Mouse (Mus musculus): ENCODE data around the gene Reg3d. TPM values are rescaled to one million over a fixed set of nuclear protein-coding genes. Genes with fewer than 3 reads are reported as not detected.

The Reg3d gene
- polyA plus RNA-seq (2017; shearing (Covaris generic)), result not detected

GRCm38 (mm10) chr6:78378765-78379164, at the start of gene Reg3d:
Gene Reg3d (minus strand): TSS chr6:78378865.

GRCm38 (mm10) chr6:78422411-78422810, 43.7 kb upstream of the Reg3d start, which contains the start of gene Reg1:
Gene Reg1 (plus strand): TSS chr6:78422711.

GRCm38 (mm10) chr6:78395323-78395722, 16.7 kb upstream of the Reg3d start, which contains the start of gene Reg2:
Gene Reg2 (plus strand): TSS chr6:78395623.

GRCm38 (mm10) chr6:78380409-78380808, 1.7 kb upstream of the Reg3d start, which contains the start of gene Reg3a:
Gene Reg3a (plus strand): TSS chr6:78380709.

GRCm38 (mm10) chr6:78370357-78370756, 8.3 kb downstream of the Reg3d start, which contains the start of gene Reg3b:
Gene Reg3b (plus strand): TSS chr6:78370657.

Other genes with a start within 250 kb of the Reg3d start
- not detected for gene Reg3b, start 8.2 kb downstream of the Reg3d start, polyA plus RNA-seq (2017; shearing (Covaris generic))
- not detected for gene Reg3a, start 1.8 kb upstream of the Reg3d start, polyA plus RNA-seq (2017; shearing (Covaris generic))
- not detected for gene Reg2, start 16.8 kb upstream of the Reg3d start, polyA plus RNA-seq (2017; shearing (Covaris generic))
- gene Reg1, start 43.8 kb upstream of the Reg3d start, polyA plus RNA-seq (2017; shearing (Covaris generic)), result not detected
- gene Reg3g, start 90.0 kb upstream of the Reg3d start, polyA plus RNA-seq (2017; shearing (Covaris generic)), result not detected